Mouse (Mus musculus): Measurements from ENCODE around the gene Zg16.

- no peak for TF ChIP-seq EP300 (IDR thresholded peaks at IDR 0.05; ENCODE audit: low read depth)
- no peak for TF ChIP-seq CTCF (IDR thresholded peaks at IDR 0.05; ENCODE audit: low read depth)
Observed at GRCm38 (mm10) chr7:127026616-127026983, 60.5 kb downstream of the Zg16 start.

Measured in heart, postnatal 0 days (tissue).